Mouse (Mus musculus): ENCODE measurements around the gene Slc9a8. TPM values are rescaled to one million over a fixed set of nuclear protein-coding genes. Genes with fewer than 3 reads are reported as not detected.

Slc9a8 gene
- polyA plus RNA-seq, 1 experiment from 2014 or later: 14.9 TPM

DNA sequence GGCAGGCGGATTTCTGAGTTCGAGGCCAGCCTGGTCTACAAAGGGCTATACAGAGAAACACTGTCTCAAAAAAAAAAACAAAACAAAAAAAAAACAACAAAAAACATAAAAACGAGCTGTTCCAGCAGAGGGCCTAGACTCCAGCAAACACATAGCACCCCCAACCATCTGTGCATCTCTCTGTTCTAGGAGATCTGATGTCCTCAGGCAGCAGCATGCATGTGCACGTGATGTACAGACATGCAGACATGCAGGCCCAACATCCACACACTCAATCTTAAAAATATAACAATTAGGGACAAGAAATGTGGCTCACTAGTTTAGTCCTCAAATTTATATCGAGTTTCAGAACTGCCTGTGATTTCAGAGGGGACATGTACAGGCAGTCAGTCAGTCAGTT, 14.9 kb downstream of the Slc9a8 start:
- no peak overlapping the region for H3K27ac ChIP-seq (ENCODE audit: low read depth, low read length)
- no peak for ATAC-seq
- TF ChIP-seq CTCF (IDR thresholded peaks at IDR 0.05; ENCODE audit: low read depth): no peak
- no peak overlapping the region for H3K4me2 ChIP-seq (replicated peaks; ENCODE audit: low read depth)
- H3K9me3 ChIP-seq (ENCODE audit: control insufficient read depth): no peaks in the 10 kb centered on the region
- H3K27me3 ChIP-seq (replicated peaks; ENCODE audit: control insufficient read depth, insufficient read depth, low read length): no peaks in the 10 kb centered on the region
- H3K4me1 ChIP-seq (replicated peaks; ENCODE audit: control insufficient read depth, insufficient read depth, low read length): no peaks in the 10 kb centered on the region
- H3K36me3 ChIP-seq (ENCODE audit: control insufficient read depth, insufficient read depth): peaks cover 64% of the 10 kb centered on the region
- 96% methylated on average over 5 of the region's 5 CpGs for WGBS
- H3K9ac ChIP-seq (ENCODE audit: low read depth, low read length): no peak overlapping the region
- H3K4me3 ChIP-seq (ENCODE audit: low read depth, low read length): no peak overlapping the region

DNA sequence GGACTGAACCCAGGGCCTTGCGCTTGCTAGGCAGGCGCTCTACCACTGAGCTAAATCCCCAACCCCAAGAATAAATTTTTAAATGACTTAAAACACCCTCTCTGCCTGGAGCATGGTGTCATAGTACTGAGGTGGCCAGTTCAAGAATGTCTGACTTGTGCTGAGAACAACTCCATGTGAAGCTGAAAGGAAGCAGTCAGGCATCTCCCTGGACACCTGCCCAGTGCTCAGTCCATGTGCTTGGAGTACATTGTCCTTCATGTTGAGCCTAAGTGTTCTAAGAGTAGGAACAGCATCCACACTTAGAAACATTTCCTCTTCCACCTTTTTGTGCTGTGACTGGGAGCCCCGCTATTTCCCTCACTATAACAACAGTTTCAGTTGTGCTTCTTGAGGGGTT, 17.9 kb downstream of the Slc9a8 start:
- no peak overlapping the region for H3K9ac ChIP-seq (ENCODE audit: low read depth, low read length)
- H3K4me1 ChIP-seq (replicated peaks; ENCODE audit: control insufficient read depth, insufficient read depth, low read length): no peaks in the 10 kb centered on the region
- no peaks in the 10 kb centered on the region for H3K9me3 ChIP-seq (ENCODE audit: control insufficient read depth)
- no peaks in the 10 kb centered on the region for H3K27me3 ChIP-seq (replicated peaks; ENCODE audit: control insufficient read depth, insufficient read depth, low read length)
- H3K27ac ChIP-seq (ENCODE audit: low read depth, low read length): no peak overlapping the region
- no peak for ATAC-seq
- no peak overlapping the region for H3K4me3 ChIP-seq (ENCODE audit: low read depth, low read length)
- TF ChIP-seq CTCF (IDR thresholded peaks at IDR 0.05; ENCODE audit: low read depth): no peak
- WGBS: 95% methylated on average over 3 of the region's 3 CpGs
- no peak overlapping the region for H3K4me2 ChIP-seq (replicated peaks; ENCODE audit: low read depth)
- H3K36me3 ChIP-seq (ENCODE audit: control insufficient read depth, insufficient read depth): peaks cover 71% of the 10 kb centered on the region

DNA sequence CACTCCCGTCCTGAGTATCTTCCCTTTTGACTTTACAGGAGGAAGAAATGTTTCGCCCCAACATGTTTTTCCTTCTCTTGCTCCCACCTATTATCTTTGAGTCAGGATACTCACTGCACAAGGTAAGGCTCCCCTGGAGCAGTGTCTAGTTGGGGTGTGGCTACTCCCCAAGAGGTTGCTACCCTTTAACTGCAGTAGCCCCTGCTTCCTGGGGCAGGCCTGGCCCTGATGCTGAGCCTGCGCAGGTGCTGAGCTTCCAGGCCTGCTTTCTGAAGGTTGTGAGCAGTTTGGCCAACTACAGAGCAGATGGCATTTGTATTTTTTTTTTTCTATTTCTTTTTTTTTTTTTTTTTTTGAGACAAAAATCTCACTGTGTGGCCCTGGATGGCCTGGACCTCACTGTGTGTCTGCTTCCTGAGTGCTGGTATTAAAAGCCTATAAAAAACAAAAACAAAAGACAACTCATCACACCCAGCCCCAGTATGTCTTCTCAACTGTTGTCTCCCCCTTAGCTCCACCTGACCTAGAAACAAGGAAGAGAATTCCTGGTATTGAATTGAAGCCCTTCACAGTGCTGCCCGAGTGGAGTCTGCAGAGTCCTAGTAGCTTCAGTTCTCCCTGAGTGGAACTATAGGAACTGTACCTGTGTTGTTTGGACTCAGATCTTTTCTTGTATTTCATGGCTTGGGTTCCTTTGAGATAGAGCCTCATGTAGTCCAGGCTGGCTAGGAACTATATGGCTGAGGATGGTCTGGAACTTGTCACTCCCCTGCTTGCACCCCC, 22.1 kb downstream of the Slc9a8 start:
- 92% methylated on average over 4 of the region's 4 CpGs for WGBS
- ATAC-seq: no peak
- TF ChIP-seq CTCF (IDR thresholded peaks at IDR 0.05; ENCODE audit: low read depth): no peak
- H3K36me3 ChIP-seq (ENCODE audit: control insufficient read depth, insufficient read depth): peaks cover 69% of the 10 kb centered on the region
- H3K4me2 ChIP-seq (replicated peaks; ENCODE audit: low read depth): no peak overlapping the region
- no peak overlapping the region for H3K4me3 ChIP-seq (ENCODE audit: low read depth, low read length)
- no peak overlapping the region for H3K9ac ChIP-seq (ENCODE audit: low read depth, low read length)
- no peaks in the 10 kb centered on the region for H3K9me3 ChIP-seq (ENCODE audit: control insufficient read depth)
- H3K27ac ChIP-seq (ENCODE audit: low read depth, low read length): no peak overlapping the region
- no peaks in the 10 kb centered on the region for H3K27me3 ChIP-seq (replicated peaks; ENCODE audit: control insufficient read depth, insufficient read depth, low read length)
- H3K4me1 ChIP-seq (replicated peaks; ENCODE audit: control insufficient read depth, insufficient read depth, low read length): no peaks in the 10 kb centered on the region

DNA sequence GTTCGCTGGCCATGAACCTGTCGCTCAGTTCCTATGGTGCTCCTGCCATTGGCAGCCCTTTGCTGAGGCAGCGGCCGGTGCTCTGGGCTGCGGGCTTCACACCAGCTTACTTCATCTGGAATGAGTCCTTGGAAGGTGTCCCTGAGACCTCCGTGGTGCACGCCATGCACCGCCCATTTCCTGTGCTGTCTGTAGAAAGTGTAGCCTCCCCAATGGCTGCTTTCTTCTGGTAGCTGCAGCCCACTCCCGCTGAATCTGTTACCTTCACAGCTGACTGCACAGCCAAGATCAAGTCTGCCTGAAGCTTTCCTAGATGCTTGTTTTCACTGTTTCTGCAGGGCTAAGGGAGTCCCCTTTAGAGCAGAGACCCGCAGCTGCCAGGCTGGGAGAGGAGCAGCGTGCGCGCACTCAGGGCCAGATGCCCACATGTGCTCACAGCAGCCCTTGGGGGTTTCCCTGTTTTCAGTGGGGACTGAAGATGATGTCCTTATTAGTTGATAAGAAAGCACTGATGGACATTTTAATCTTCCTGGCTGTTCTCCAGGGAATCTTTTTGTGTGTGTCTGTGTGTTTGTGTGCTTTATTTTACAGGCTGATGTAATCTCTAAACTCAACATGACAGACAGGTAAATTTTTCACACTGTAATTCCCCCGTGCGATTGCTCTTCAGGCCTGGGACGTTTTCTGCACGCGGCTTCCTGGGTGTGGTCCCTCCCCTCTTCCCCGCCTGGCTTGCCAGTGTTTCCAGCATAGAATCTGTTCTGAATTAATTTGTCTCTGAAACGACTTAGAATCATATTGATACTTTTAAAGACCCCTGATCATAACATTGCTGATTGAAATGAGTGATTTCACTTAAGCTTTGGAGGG, 24.6 kb downstream of the Slc9a8 start:
- no peak for ATAC-seq
- no peaks in the 10 kb centered on the region for H3K27me3 ChIP-seq (replicated peaks; ENCODE audit: control insufficient read depth, insufficient read depth, low read length)
- H3K9me3 ChIP-seq (ENCODE audit: control insufficient read depth): no peaks in the 10 kb centered on the region

DNA sequence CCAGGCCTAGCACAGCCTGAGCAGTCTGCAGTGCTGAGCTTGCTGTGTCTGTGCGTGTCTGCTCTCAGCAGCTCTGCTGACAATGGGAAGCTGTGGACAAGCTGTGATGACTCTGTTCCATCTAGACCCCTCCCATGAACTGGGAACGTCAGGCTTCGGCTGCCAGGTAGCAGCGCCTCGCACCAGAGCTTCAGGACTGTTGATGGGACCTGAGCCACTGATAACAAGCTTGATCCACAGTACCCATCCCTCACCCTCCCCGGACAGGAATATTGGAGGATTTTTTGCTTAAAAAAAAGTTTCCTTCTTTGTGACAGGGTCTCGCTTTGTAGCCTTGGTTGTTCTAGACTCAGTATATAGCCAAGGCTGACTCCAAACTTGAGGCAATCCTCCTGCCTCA, 25.7 kb downstream of the Slc9a8 start:
- Histone ChIP-seq H3K27ac (ENCODE audit: low read depth, low read length) (no peak overlapping the region), H3K4me3 (ENCODE audit: low read depth, low read length) (no peak overlapping the region), H3K4me1 (replicated peaks; ENCODE audit: control insufficient read depth, insufficient read depth, low read length) (no peaks in the 10 kb centered on the region), H3K9me3 (ENCODE audit: control insufficient read depth) (no peaks in the 10 kb centered on the region), H3K4me2 (replicated peaks; ENCODE audit: low read depth) (no peak overlapping the region), H3K27me3 (replicated peaks; ENCODE audit: control insufficient read depth, insufficient read depth, low read length) (no peaks in the 10 kb centered on the region), H3K9ac (ENCODE audit: low read depth, low read length) (no peak overlapping the region), H3K36me3 (ENCODE audit: control insufficient read depth, insufficient read depth) (peaks cover 65% of the 10 kb centered on the region)
- no peak for ATAC-seq
- no peak for TF ChIP-seq CTCF (IDR thresholded peaks at IDR 0.05; ENCODE audit: low read depth)
- 94% methylated on average over 7 of the region's 7 CpGs for WGBS

More for the DNA sequence above, 24.6 kb downstream of the Slc9a8 start:
- peaks cover 72% of the 10 kb centered on the region for H3K36me3 ChIP-seq (ENCODE audit: control insufficient read depth, insufficient read depth)
- H3K4me3 ChIP-seq (ENCODE audit: low read depth, low read length): no peak overlapping the region
- H3K4me1 ChIP-seq (replicated peaks; ENCODE audit: control insufficient read depth, insufficient read depth, low read length): no peaks in the 10 kb centered on the region
- no peak overlapping the region for H3K4me2 ChIP-seq (replicated peaks; ENCODE audit: low read depth)
- no peak overlapping the region for H3K27ac ChIP-seq (ENCODE audit: low read depth, low read length)
- no peak for TF ChIP-seq CTCF (IDR thresholded peaks at IDR 0.05; ENCODE audit: low read depth)
- 77% methylated on average over 20 of the region's 20 CpGs for WGBS
- H3K9ac ChIP-seq (ENCODE audit: low read depth, low read length): no peak overlapping the region

DNA sequence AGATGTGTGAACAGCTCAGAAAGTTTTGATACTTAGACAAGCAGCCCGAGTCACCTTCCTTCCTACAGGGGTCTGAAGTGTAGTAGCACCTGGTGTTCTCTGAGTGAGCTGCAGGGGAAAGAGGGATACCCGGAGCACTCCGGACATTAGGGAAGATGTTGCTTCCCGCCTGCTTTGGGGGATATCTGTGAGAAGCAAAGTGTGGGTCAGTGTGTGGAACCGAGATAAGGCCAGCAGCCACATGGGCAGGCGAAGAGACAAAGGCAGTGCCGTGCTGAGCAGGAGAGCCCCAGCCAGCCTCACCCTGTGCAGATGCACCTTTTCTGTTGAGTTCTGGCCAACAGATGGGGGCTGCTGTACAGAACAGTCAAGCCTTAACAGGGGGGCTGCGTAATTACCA, 26.1 kb downstream of the Slc9a8 start:
- no peak overlapping the region for H3K4me3 ChIP-seq (ENCODE audit: low read depth, low read length)
- H3K4me2 ChIP-seq (replicated peaks; ENCODE audit: low read depth): no peak overlapping the region
- peaks cover 64% of the 10 kb centered on the region for H3K36me3 ChIP-seq (ENCODE audit: control insufficient read depth, insufficient read depth)
- H3K27me3 ChIP-seq (replicated peaks; ENCODE audit: control insufficient read depth, insufficient read depth, low read length): no peaks in the 10 kb centered on the region
- no peaks in the 10 kb centered on the region for H3K4me1 ChIP-seq (replicated peaks; ENCODE audit: control insufficient read depth, insufficient read depth, low read length)
- H3K9ac ChIP-seq (ENCODE audit: low read depth, low read length): no peak overlapping the region
- 94% methylated on average over 8 of the region's 8 CpGs for WGBS
- H3K9me3 ChIP-seq (ENCODE audit: control insufficient read depth): no peaks in the 10 kb centered on the region
- no peak for TF ChIP-seq CTCF (IDR thresholded peaks at IDR 0.05; ENCODE audit: low read depth)
- no peak for ATAC-seq
- H3K27ac ChIP-seq (ENCODE audit: low read depth, low read length): no peak overlapping the region

Measured in intestine, postnatal 0 days (tissue).